Mouse (Mus musculus) erythroblast, embryonic 14.5 days (primary cell): ENCODE measurements around the gene Zfp638.

Experiments used
- GATA1 ChIP-seq: IDR thresholded peaks from 2 replicates; pipeline ENCODE4 v1.6.1; 2012; ENCODE audit warnings: low read length, inconsistent platforms, mixed read lengths
- TAL1 ChIP-seq: IDR thresholded peaks from 3 replicates; pipeline ENCODE4 v1.6.1; 2012; ENCODE audit warnings: low read length, inconsistent platforms, mixed read lengths

DNA sequence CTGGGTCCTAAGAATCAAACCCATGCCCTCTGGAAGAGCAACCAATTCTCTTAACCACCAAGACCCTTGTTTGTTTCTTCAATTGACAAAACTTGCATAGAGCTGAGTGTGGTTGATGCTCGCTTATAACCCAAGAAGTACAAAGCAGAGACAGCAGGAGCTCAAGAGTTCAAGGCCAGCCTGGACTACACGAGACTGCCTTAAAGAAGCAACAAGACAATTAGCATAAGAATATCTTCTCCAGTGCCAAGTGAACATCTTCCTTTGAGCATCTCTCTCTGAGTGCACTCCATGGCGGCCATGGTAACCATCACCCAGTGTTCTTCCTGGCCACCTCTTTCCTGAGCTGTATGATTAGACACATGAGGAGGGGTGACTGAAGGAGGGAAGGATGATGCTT is 158.7 kb downstream of the Zfp638 start:
- TF ChIP-seq GATA1: no peak
- no peak for TF ChIP-seq TAL1
